Mouse (Mus musculus) hindbrain, embryonic 16.5 days (tissue): Measurements from ENCODE around the gene Kcnq5. TPM values are rescaled to one million over a fixed set of nuclear protein-coding genes. Genes with fewer than 3 reads are reported as not detected.
"Not testable (repeated sequence)": the region's sequence is repeated elsewhere in the genome, so short reads cannot be mapped to it uniquely, and the experiment has no call there.

Experiments used
- ATAC-seq: fragments of 200-750 bp; cut with Nextera tagmentation; 2 replicates; pipeline ENCODE4 v1.8.0; 2017; ENCODE audit warnings: moderate TSS enrichment, moderate library complexity
- H3K27ac ChIP-seq: fragments of 300-500 bp; sonication (generic); 2 replicates; pipeline ENCODE4 v1.5.1; 2014; ENCODE audit warnings: low read depth, mild to moderate bottlenecking, control low read depth, low read length, moderate library complexity
- H3K27me3 ChIP-seq: fragments of 300-500 bp; sonication (generic); replicated peaks from 2 replicates; pipeline ENCODE4 v1.6.1; 2014; ENCODE audit warnings: low read length; ENCODE audit not compliant: control insufficient read depth, insufficient read depth
- H3K36me3 ChIP-seq: fragments of 300-500 bp; sonication (generic); 2 replicates; pipeline ENCODE4 v1.6.1; 2014; ENCODE audit warnings: mild to moderate bottlenecking, low read length, moderate library complexity, mixed read lengths; ENCODE audit not compliant: control insufficient read depth, insufficient read depth
- H3K4me1 ChIP-seq: fragments of 300-500 bp; sonication (generic); 2 replicates; pipeline ENCODE4 v1.6.1; 2014; ENCODE audit warnings: low read depth, low read length; ENCODE audit not compliant: control insufficient read depth, insufficient read depth
- H3K4me2 ChIP-seq: fragments of 300-500 bp; sonication (generic); 2 replicates; pipeline ENCODE4 v1.6.1; 2014; ENCODE audit warnings: mild to moderate bottlenecking, low read length, control low read depth, moderate library complexity
- H3K4me3 ChIP-seq: fragments of 300-500 bp; sonication (generic); 2 replicates; pipeline ENCODE4 v1.5.1; 2014; ENCODE audit warnings: mild to moderate bottlenecking, low read length, control low read depth, moderate library complexity
- H3K9ac ChIP-seq: fragments of 300-500 bp; sonication (generic); 2 replicates; pipeline ENCODE4 v1.6.1; 2014; ENCODE audit warnings: low read depth, mild to moderate bottlenecking, control low read depth, low read length, moderate library complexity
- H3K9me3 ChIP-seq: fragments of 300-500 bp; sonication (generic); 2 replicates; pipeline ENCODE4 v1.6.1; 2014; ENCODE audit warnings: mild to moderate bottlenecking, low read length, moderate library complexity; ENCODE audit not compliant: control insufficient read depth
- WGBS: fragments of 180-500 bp; shearing (Covaris S2); extraction: QIAGEN DNeasy Blood & Tissue Kit; methylation state at CpG from one replicate; pipeline ENCODE4 v1.1.7; 2014; 5-methylcytosine and 5-hydroxymethylcytosine counted together
- polyA plus RNA-seq: library from polyadenylated mRNA; unstranded; fragments of >200 nt; fragmentation: Nextera tagmentation; extraction: Ambion mirVana; gene quantifications from 2 replicates; pipeline ENCODE4 v1.2.1, GENCODE M21; 2015

Kcnq5 gene
- polyA plus RNA-seq, 1 experiment from 2014 or later, result 2.6 TPM

DNA sequence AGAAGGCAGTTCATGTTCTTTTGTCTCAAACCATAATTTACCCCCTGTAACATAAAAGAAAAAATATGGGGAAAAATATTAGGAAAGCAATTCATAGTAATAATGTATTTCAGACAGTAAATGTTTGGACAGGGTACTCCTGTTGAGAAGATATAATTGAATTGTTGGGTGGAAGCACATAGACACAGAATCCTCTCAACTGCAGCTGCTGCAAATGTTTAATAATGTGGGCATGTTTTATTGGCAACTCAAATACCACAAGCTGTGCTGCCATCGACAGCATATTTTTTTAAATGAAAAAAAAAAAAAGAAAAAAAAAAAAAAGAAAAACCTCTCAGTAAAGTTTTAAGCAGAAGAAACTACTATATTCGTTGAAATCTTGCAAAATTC, 157.3 kb downstream of the Kcnq5 start:
- H3K4me3 ChIP-seq, result no peak overlapping the region
- no peak overlapping the region for H3K27ac ChIP-seq
- H3K9me3 ChIP-seq, result no peaks in the 10 kb centered on the region
- no peak for ATAC-seq
- H3K36me3 ChIP-seq, result no peaks in the 10 kb centered on the region
- no peaks in the 10 kb centered on the region for H3K27me3 ChIP-seq
- no peak overlapping the region for H3K4me2 ChIP-seq
- no peak overlapping the region for H3K9ac ChIP-seq
- H3K4me1 ChIP-seq, result no peaks in the 10 kb centered on the region
- 74% methylated on average over 2 of the region's 2 CpGs for WGBS

DNA sequence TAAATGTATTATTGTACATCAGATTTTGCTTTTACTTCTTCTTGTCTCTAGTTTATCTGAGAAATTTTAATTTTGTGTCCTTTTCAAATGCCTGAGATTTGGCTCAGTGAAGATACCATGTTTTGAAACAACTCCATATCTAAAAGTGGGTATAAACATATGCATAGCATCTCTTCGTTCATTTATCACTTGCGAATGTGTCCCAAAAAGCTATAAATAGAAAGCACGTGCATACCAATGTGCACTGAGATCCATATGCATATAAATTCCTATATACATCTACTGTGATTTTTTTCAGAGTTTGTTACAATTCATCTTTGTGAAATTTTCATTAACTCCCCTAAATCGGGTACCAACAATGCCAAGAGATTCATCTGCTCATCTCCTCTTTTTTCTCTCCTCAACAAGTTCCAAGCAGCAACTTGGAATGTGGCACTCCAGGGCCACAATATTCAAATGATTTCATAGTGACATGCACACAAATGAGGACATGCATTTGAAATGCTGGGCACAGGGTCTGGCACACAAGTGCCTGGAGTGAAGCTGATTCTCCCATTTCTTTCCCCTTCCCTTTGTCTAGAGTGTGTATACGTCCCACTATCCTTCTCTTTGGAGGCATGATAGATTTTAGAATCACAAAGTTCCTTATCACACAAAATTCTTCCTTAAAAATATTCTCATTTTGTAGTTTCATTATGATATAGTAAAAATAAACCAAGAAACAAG, 157.8 kb downstream of the Kcnq5 start:
- Histone ChIP-seq H3K27me3 (no peaks in the 10 kb centered on the region), H3K4me2 (no peak overlapping the region), H3K4me3 (no peak overlapping the region), H3K9me3 (no peaks in the 10 kb centered on the region), H3K9ac (no peak overlapping the region), H3K36me3 (no peaks in the 10 kb centered on the region), H3K27ac (no peak overlapping the region), H3K4me1 (no peaks in the 10 kb centered on the region)
- 70% methylated on average over 5 of the region's 5 CpGs for WGBS
- no peak for ATAC-seq

GRCm38 (mm10) chr1:21780746-21781145, 181.0 kb downstream of the Kcnq5 start:
- no peak for ATAC-seq
- Histone ChIP-seq H3K27me3 (no peaks in the 10 kb centered on the region), H3K27ac (no peak overlapping the region), H3K9me3 (no peaks in the 10 kb centered on the region), H3K4me2 (no peak overlapping the region), H3K4me3 (no peak overlapping the region), H3K36me3 (no peaks in the 10 kb centered on the region), H3K4me1 (no peaks in the 10 kb centered on the region), H3K9ac (no peak overlapping the region)
- 88% methylated on average over 5 of the region's 5 CpGs for WGBS

- Histone ChIP-seq H3K9me3 (no peaks in the 10 kb centered on the region), H3K4me3 (no peak overlapping the region), H3K9ac (no peak overlapping the region), H3K27me3 (no peaks in the 10 kb centered on the region), H3K27ac (no peak overlapping the region), H3K36me3 (no peaks in the 10 kb centered on the region), H3K4me1 (no peaks in the 10 kb centered on the region), H3K4me2 (no peak overlapping the region)
- no peak for ATAC-seq
- WGBS, result 92% methylated on average over 5 of the region's 5 CpGs
Measured at GRCm38 (mm10) chr1:21777560-21777959, 184.2 kb downstream of the Kcnq5 start.

DNA sequence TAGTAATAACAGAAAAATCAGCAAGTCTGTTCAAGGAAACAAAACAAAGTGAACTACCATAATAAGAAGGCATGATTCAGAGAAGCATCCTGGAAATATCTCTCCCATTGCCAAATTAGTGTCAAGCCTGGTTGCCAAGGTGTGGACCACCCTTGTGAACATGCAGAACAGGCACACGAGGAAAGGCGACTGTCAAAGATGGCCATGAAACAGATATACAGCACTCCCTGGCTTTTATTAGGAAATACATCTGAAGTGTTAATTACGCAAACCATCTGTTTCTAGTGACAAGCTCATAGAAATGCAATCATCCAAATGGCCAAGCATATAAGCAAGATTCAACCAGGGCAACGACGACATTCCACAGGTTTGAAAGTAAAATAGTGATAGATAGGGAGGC, 187.8 kb downstream of the Kcnq5 start:
- ATAC-seq, result no peak
- Histone ChIP-seq H3K4me2 (no peak overlapping the region), H3K27ac (no peak overlapping the region), H3K9ac (no peak overlapping the region), H3K4me1 (no peaks in the 10 kb centered on the region), H3K9me3 (no peaks in the 10 kb centered on the region), H3K36me3 (no peaks in the 10 kb centered on the region), H3K4me3 (no peak overlapping the region), H3K27me3 (no peaks in the 10 kb centered on the region)
- 75% methylated on average over 5 of the region's 5 CpGs for WGBS

DNA sequence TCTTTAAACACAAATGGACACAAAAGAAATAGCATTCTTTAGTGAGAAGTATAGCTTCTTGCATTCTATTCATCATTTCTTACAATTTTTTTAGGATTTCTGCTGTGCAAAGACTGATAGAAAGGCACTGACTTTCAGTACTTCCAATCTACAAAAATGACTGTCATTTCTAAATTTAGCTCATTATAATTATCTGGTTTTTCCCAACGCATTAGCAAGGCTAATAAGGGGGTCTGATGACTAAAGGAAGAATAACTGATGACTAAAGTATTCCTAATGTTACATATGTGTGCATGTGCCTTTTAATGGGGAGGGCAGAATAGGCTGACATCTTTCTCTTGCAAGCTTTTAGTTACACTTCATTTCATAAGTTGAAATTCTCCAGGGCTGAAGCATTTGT, 191.2 kb downstream of the Kcnq5 start:
- no peaks in the 10 kb centered on the region for H3K36me3 ChIP-seq
- H3K9me3 ChIP-seq, result no peaks in the 10 kb centered on the region
- no peak overlapping the region for H3K4me3 ChIP-seq
- WGBS, result 72% methylated on average over 1 of the region's 1 CpGs
- H3K4me1 ChIP-seq, result no peaks in the 10 kb centered on the region
- H3K9ac ChIP-seq, result no peak overlapping the region
- no peak overlapping the region for H3K27ac ChIP-seq
- ATAC-seq, result no peak
- H3K4me2 ChIP-seq, result no peak overlapping the region
- no peaks in the 10 kb centered on the region for H3K27me3 ChIP-seq

GRCm38 (mm10) chr1:21749297-21749696, 212.4 kb downstream of the Kcnq5 start:
- no peaks in the 10 kb centered on the region for H3K27me3 ChIP-seq
- ATAC-seq, result no peak
- no peaks in the 10 kb centered on the region for H3K4me1 ChIP-seq

GRCm38 (mm10) chr1:21729131-21729530, 232.6 kb downstream of the Kcnq5 start:
- Histone ChIP-seq H3K9me3 (no peaks in the 10 kb centered on the region), H3K27ac (no peak overlapping the region), H3K4me3 (no peak overlapping the region), H3K9ac (no peak overlapping the region), H3K4me2 (no peak overlapping the region), H3K36me3 (no peaks in the 10 kb centered on the region), H3K4me1 (no peaks in the 10 kb centered on the region), H3K27me3 (no peaks in the 10 kb centered on the region)
- no peak for ATAC-seq
- WGBS, result 80% methylated on average over 1 of the region's 1 CpGs

More at GRCm38 (mm10) chr1:21749297-21749696, 212.4 kb downstream of the Kcnq5 start:
- Histone ChIP-seq H3K9ac (no peak overlapping the region), H3K36me3 (no peaks in the 10 kb centered on the region), H3K27ac (no peak overlapping the region), H3K4me2 (no peak overlapping the region), H3K9me3 (no peaks in the 10 kb centered on the region), H3K4me3 (no peak overlapping the region)
- WGBS, result 83% methylated on average over 1 of the region's 1 CpGs

DNA sequence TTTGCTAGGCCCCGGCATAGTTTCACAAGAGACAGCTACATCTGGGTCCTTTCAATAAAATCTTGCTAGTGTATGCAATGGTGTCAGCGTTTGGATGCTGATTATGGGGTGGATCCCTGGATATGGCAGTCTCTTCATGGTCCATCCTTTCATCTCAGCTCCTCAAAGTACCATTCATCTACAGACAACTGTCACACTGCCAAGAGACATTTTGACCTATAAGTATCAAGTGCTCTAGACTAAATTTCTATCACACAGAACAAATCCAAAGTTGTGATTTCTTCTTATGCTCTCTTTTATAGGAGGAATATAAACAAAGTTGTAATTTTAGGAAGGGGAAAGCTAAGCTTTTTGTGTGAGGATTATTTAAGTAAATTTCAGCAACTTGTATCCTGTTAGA, 238.5 kb downstream of the Kcnq5 start:
- not testable (repeated sequence) for ATAC-seq, H3K4me3 ChIP-seq, H3K27ac ChIP-seq, H3K4me1 ChIP-seq, H3K27me3 ChIP-seq, H3K36me3 ChIP-seq, H3K9ac ChIP-seq, H3K9me3 ChIP-seq, H3K4me2 ChIP-seq
- 79% methylated on average over 2 of the region's 2 CpGs for WGBS

- Histone ChIP-seq H3K4me1 (no peaks in the 10 kb centered on the region), H3K27me3 (no peaks in the 10 kb centered on the region), H3K4me3 (no peak overlapping the region), H3K27ac (no peak overlapping the region), H3K9ac (no peak overlapping the region), H3K4me2 (no peak overlapping the region), H3K36me3 (no peaks in the 10 kb centered on the region), H3K9me3 (no peaks in the 10 kb centered on the region; the same call in 1 of the 2 replicates)
- ATAC-seq, result no peak
Measured at GRCm38 (mm10) chr1:21721246-21721645, 240.5 kb downstream of the Kcnq5 start.
